Mouse (Mus musculus) mouse embryonic stem cell (cell line): ENCODE results near the gene 6820408C15Rik.

ENCODE experiments used
- in situ Hi-C, 2 experiments: fragments of 300-500 bp; cut with MboI; formaldehyde crosslinking; loops; 1 replicate in 1 of 2; 3 replicates in 1 of 2; pipeline ENCODE4 v1.14.3; 2019 to 2020; ENCODE audit warnings: low sequenced_read_pairs in 2 of 2, low pct_unique_long_range_greater_than_20kb in 1 of 2, mixed read lengths in 1 of 2; ENCODE audit not compliant: unreplicated experiment in 1 of 2

6820408C15Rik gene

GRCm38 (mm10) chr2:152415287-152415686, at the start of gene 6820408C15Rik:
TSS of gene 6820408C15Rik (plus strand) at chr2:152415587.
- in situ Hi-C loops: no loop called here

- in situ Hi-C loops: loop anchor here in 1 of 2 experiments (10.0 kb wide), 1 partner anchor 263 kb away; the partner anchor contains the start of gene Srxn1
Measured at GRCm38 (mm10) chr2:152367917-152368316, 47.5 kb upstream of the 6820408C15Rik start.

- in situ Hi-C loops: loop anchor here in 1 of 2 experiments (10.0 kb wide), 1 partner anchor 264 kb away; the partner anchor contains the start of gene Srxn1
Measured at GRCm38 (mm10) chr2:152368532-152369140, 46.8 kb upstream of the 6820408C15Rik start.

GRCm38 (mm10) chr2:152372104-152372503, 43.3 kb upstream of the 6820408C15Rik start:
- in situ Hi-C loops: no loop called here

- in situ Hi-C loops: no loop called here
Measured at GRCm38 (mm10) chr2:152372661-152373060, 42.7 kb upstream of the 6820408C15Rik start.

- in situ Hi-C loops: no loop called here
Measured at GRCm38 (mm10) chr2:152373547-152373946, 41.8 kb upstream of the 6820408C15Rik start.

GRCm38 (mm10) chr2:152375652-152376344, 39.6 kb upstream of the 6820408C15Rik start:
- in situ Hi-C loops: no loop called here

- in situ Hi-C loops: no loop called here
Measured at GRCm38 (mm10) chr2:152376345-152376741, 39.0 kb upstream of the 6820408C15Rik start, which contains the start of gene Nrsn2. TSS of gene Nrsn2 (minus strand) at chr2:152376638.

GRCm38 (mm10) chr2:152384191-152384590, 31.2 kb upstream of the 6820408C15Rik start:
- in situ Hi-C loops: no loop called here

- in situ Hi-C loops: no loop called here
Measured at GRCm38 (mm10) chr2:152392786-152393185, 22.6 kb upstream of the 6820408C15Rik start.

- in situ Hi-C loops: no loop called here
Measured at GRCm38 (mm10) chr2:152393225-152394017, 22.0 kb upstream of the 6820408C15Rik start.

GRCm38 (mm10) chr2:152395271-152395920, 20.0 kb upstream of the 6820408C15Rik start:
- in situ Hi-C loops: no loop called here

- in situ Hi-C loops: no loop called here
Measured at GRCm38 (mm10) chr2:152396110-152397003, 19.0 kb upstream of the 6820408C15Rik start.

GRCm38 (mm10) chr2:152397004-152397589, 18.3 kb upstream of the 6820408C15Rik start:
- in situ Hi-C loops: no loop called here

- in situ Hi-C loops: no loop called here
Measured at GRCm38 (mm10) chr2:152397680-152398435, 17.5 kb upstream of the 6820408C15Rik start, which contains the start of gene Sox12. TSS of gene Sox12 (minus strand) at chr2:152398063.

GRCm38 (mm10) chr2:152398691-152399090, 16.7 kb upstream of the 6820408C15Rik start:
- in situ Hi-C loops: no loop called here

- in situ Hi-C loops: no loop called here
Measured at GRCm38 (mm10) chr2:152399122-152399542, 16.3 kb upstream of the 6820408C15Rik start.
